ENCODE assay signal across 10 mouse cellular contexts in the genomic region with DNA sequence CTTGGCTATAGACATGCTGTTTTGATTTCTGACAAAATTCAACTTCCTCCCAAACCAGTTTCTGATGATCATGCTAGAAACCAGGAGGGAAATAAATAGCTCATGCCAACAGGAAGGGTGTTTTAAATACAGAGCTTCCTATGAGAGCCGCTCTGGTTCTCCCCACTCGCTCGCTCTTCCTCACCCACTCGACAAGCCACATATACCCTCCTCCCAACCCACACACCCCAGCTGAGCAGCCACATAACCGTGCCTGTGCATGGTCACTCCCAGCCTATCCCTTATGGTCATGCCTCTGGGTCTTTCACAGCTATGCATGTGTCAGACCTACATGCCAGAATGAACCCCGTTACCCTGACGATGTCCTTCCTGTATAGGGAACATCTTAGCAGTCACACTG. TPM values are rescaled to one million over a fixed set of nuclear protein-coding genes. Genes with fewer than 3 reads are reported as not detected.
DNase-seq lines count a peak whose midpoint lies in the region; ATAC-seq and TF ChIP-seq lines count a peak whose summit lies in the region.
"Had no signal": no experiment of that assay in that cellular context is flagged by ENCODE, and none has a peak within 500 bp of the region (broad histone marks: within the 10 kb centered on the region; RNA-seq: fewer than 3 reads in every experiment).

No protein-coding gene starts in this region.

- no peak overlapping the region for H3K4me2 ChIP-seq in liver, embryonic 11.5 days
- H3K4me2 ChIP-seq in liver, embryonic 14.5 days (ENCODE audit: low read depth): no peak overlapping the region

- TF ChIP-seq POLR2A in heart, adult 2 months (IDR thresholded peaks at IDR 0.05; ENCODE audit: insufficient read depth, low read depth, low read length): 0 out of 2 replicates have a peak, but pooled peaks have one; percentile 12

- TF ChIP-seq EP300 in heart, adult 2 months (IDR thresholded peaks at IDR 0.05; ENCODE audit: insufficient read depth, low read depth, low read length): no peak
- TF ChIP-seq EP300 in liver, embryonic 14.5 days (IDR thresholded peaks at IDR 0.05; ENCODE audit: low read depth): no peak

- TF ChIP-seq CTCF in heart, adult 2 months (IDR thresholded peaks at IDR 0.05): no peak
- no peak for TF ChIP-seq CTCF in liver, embryonic 14.5 days (IDR thresholded peaks at IDR 0.05; ENCODE audit: low read depth)

- 52% methylated on average over 7 of the region's 7 CpGs for WGBS in heart, adult 2 months
- WGBS in liver, embryonic 11.5 days: 81% methylated on average over 7 of the region's 7 CpGs
- WGBS in liver, embryonic 14.5 days (ENCODE audit: insufficient replicate concordance): 56% methylated on average over 7 of the region's 7 CpGs

- H3K9ac ChIP-seq in heart, adult 2 months (ENCODE audit: low read depth, low read length): no peak overlapping the region
- H3K9ac ChIP-seq in liver, embryonic 11.5 days (ENCODE audit: low read depth, low read length): no peak overlapping the region
- no peak overlapping the region for H3K9ac ChIP-seq in liver, embryonic 14.5 days (replicated peaks)

- peaks cover 20% of the 10 kb centered on the region for H3K36me3 ChIP-seq in heart, adult 2 months (ENCODE audit: control insufficient read depth, insufficient read depth, low read length)
- H3K36me3 ChIP-seq in liver, embryonic 11.5 days (ENCODE audit: control insufficient read depth, insufficient read depth, low read length): peaks cover 29% of the 10 kb centered on the region
- peaks cover 37% of the 10 kb centered on the region for H3K36me3 ChIP-seq in liver, embryonic 14.5 days (replicated peaks; ENCODE audit: control insufficient read depth, insufficient read depth, low read depth)

- H3K4me1 ChIP-seq in heart, adult 2 months (ENCODE audit: control insufficient read depth, insufficient read depth, low read length): peaks cover 13% of the 10 kb centered on the region
- no peaks in the 10 kb centered on the region; the same call in 1 of the 2 replicates for H3K4me1 ChIP-seq in liver, embryonic 11.5 days (replicated peaks; ENCODE audit: control insufficient read depth, insufficient read depth, low read length)
- H3K4me1 ChIP-seq in liver, embryonic 14.5 days (replicated peaks; ENCODE audit: control insufficient read depth in 2 of 2, insufficient read depth in 2 of 2, low read length in 1 of 2): no peaks in the 10 kb centered on the region; a peak in 1 of 4 replicates

- H3K27me3 ChIP-seq in heart, adult 2 months (ENCODE audit: control insufficient read depth, insufficient read depth, low read length): no peaks in the 10 kb centered on the region
- H3K27me3 ChIP-seq in liver, embryonic 11.5 days (replicated peaks; ENCODE audit: control insufficient read depth, insufficient read depth, low read length): no peaks in the 10 kb centered on the region
- no peaks in the 10 kb centered on the region for H3K27me3 ChIP-seq in liver, embryonic 14.5 days (ENCODE audit: control insufficient read depth, insufficient read depth, low read length)

- ATAC-seq in liver, embryonic 11.5 days (replicated peaks; ENCODE audit: low FRiP score): no peak; the same call in 1 of the 2 replicates
- 0 out of 2 replicates have a peak, but pooled peaks have one; percentile 11 for ATAC-seq in liver, embryonic 14.5 days (ENCODE audit: insufficient read depth)

- intact Hi-C loops in heart, adult 2 months (cut with DNase I): no loop called here
- intact Hi-C loops in gastrocnemius, postnatal 14 days (cut with DNase I; ENCODE audit: low total_unique reads): no loop called here

- DNase-seq in heart, adult 2 months: no peak
- no peak for DNase-seq in heart, postnatal 4 days
- DNase-seq in liver, embryonic 11.5 days (ENCODE audit: low spot score): no peak
- DNase-seq in liver: no peak
- DNase-seq in liver, embryonic 14.5 days (ENCODE audit: low read depth in 3 of 3, low spot score in 3 of 3): no peak
- peak; percentile 31 for DNase-seq in right cerebral cortex, postnatal 14 days
- no peak for DNase-seq in B cell, adult 2 months
- DNase-seq in gastrocnemius, postnatal 14 days: no peak
- DNase-seq: gastrocnemius, postnatal 36 days; thymus, adult 18-20 months had no signal

- no peak overlapping the region for H3K4me3 ChIP-seq in heart, adult 2 months
- no peak overlapping the region for H3K4me3 ChIP-seq in liver, embryonic 11.5 days (ENCODE audit: low read depth, low read length)
- no peak overlapping the region for H3K4me3 ChIP-seq in liver, embryonic 14.5 days (ENCODE audit: insufficient read depth in 1 of 2, low read depth in 2 of 2, low read length in 2 of 2)

- H3K79me2 ChIP-seq in heart, adult 2 months (replicated peaks; ENCODE audit: control insufficient read depth, insufficient read depth, low read length): no peaks in the 10 kb centered on the region; the same call in 1 of the 2 replicates

- H3K27ac ChIP-seq in heart, adult 2 months: peak overlapping the region; percentile 58
- H3K27ac ChIP-seq in liver, embryonic 11.5 days (ENCODE audit: low read depth, low read length): peak overlapping the region; percentile 28; the same call in 1 of the 2 replicates
- H3K27ac ChIP-seq in liver, embryonic 14.5 days: no peak overlapping the region

- no peaks in the 10 kb centered on the region for H3K9me3 ChIP-seq in liver, embryonic 11.5 days (ENCODE audit: control insufficient read depth, low read length)
- H3K9me3 ChIP-seq in liver, embryonic 14.5 days (ENCODE audit: control insufficient read depth, low read length): no peaks in the 10 kb centered on the region

RNA-seq across cellular contexts. Expression of gene Dazap2, which starts 7.0 kb away (rescaled TPM):
- total RNA-seq in heart, adult 2 months (2021): 100 to 1,000 TPM; 157 to 180 TPM
- 486 and 542 TPM in 2 replicates for polyA plus RNA-seq in heart, adult 2 months (2012; rRNA removed)
- 100 to 1,000 TPM; 147 to 155 TPM for total RNA-seq in heart, postnatal 4 days (2021)
- 256 and 274 TPM in 2 replicates for polyA plus RNA-seq in liver, embryonic 11.5 days (2014; fragmentation: Nextera tagmentation; extraction: Ambion mirVana)
- 104 and 107 TPM in 2 replicates for polyA plus RNA-seq in liver, embryonic 14.5 days (2012; rRNA removed)
- polyA plus RNA-seq in liver, embryonic 14.5 days (2014; fragmentation: Nextera tagmentation; extraction: Ambion mirVana): 178 and 182 TPM in 2 replicates
- total RNA-seq in gastrocnemius, postnatal 14 days (2021): 10 to 100 TPM; 58.7 to 62.1 TPM

RNA-seq across cellular contexts. Expression of gene Smagp, which starts 14.6 kb away (rescaled TPM):
- 10 to 100 TPM; 11.6 to 12.9 TPM for total RNA-seq in heart, adult 2 months (2021)
- polyA plus RNA-seq in heart, adult 2 months (2012; rRNA removed): 19.5 and 21.1 TPM in 2 replicates
- 10 to 100 TPM; 21.6 to 22.6 TPM for total RNA-seq in heart, postnatal 4 days (2021)
- 14.1 and 15.6 TPM in 2 replicates for polyA plus RNA-seq in liver, embryonic 11.5 days (2014; fragmentation: Nextera tagmentation; extraction: Ambion mirVana)
- 7.3 TPM in 2 replicates for polyA plus RNA-seq in liver, embryonic 14.5 days (2012; rRNA removed)
- 6.8 and 7.0 TPM in 2 replicates for polyA plus RNA-seq in liver, embryonic 14.5 days (2014; fragmentation: Nextera tagmentation; extraction: Ambion mirVana)
- 1 to 10 TPM; 6.0 to 6.4 TPM for total RNA-seq in gastrocnemius, postnatal 14 days (2021)

RNA-seq across cellular contexts. Expression of gene Pou6f1, which starts 22.4 kb away (rescaled TPM):
- total RNA-seq in heart, adult 2 months (2021): 10 to 100 TPM in 1 of 2 experiments, 1 to 10 TPM in 1; 8.0 to 11.5 TPM
- 13.7 and 15.7 TPM in 2 replicates for polyA plus RNA-seq in heart, adult 2 months (2012; rRNA removed)
- total RNA-seq in heart, postnatal 4 days (2021): 10 to 100 TPM; 26.3 to 29.3 TPM
- 0.92 and 1.2 TPM in 2 replicates for polyA plus RNA-seq in liver, embryonic 11.5 days (2014; fragmentation: Nextera tagmentation; extraction: Ambion mirVana)
- 0.46 and 0.77 TPM in 2 replicates for polyA plus RNA-seq in liver, embryonic 14.5 days (2012; rRNA removed)
- polyA plus RNA-seq in liver, embryonic 14.5 days (2014; fragmentation: Nextera tagmentation; extraction: Ambion mirVana): 0.19 and 0.39 TPM in 2 replicates
- total RNA-seq in gastrocnemius, postnatal 14 days (2021): 1 to 10 TPM; 7.6 to 9.7 TPM

RNA-seq across cellular contexts. Expression of gene Bin2, which starts 47.2 kb away (rescaled TPM):
- 1 to 10 TPM; 1.6 to 2.0 TPM for total RNA-seq in heart, adult 2 months (2021)
- polyA plus RNA-seq in heart, adult 2 months (2012; rRNA removed): 1.3 and 3.0 TPM in 2 replicates
- total RNA-seq in heart, postnatal 4 days (2021): 1 to 10 TPM; 1.6 to 2.0 TPM
- polyA plus RNA-seq in liver, embryonic 11.5 days (2014; fragmentation: Nextera tagmentation; extraction: Ambion mirVana): 56.6 and 62.1 TPM in 2 replicates
- polyA plus RNA-seq in liver, embryonic 14.5 days (2012; rRNA removed): 16.5 and 17.5 TPM in 2 replicates
- polyA plus RNA-seq in liver, embryonic 14.5 days (2014; fragmentation: Nextera tagmentation; extraction: Ambion mirVana): 12.7 and 15.2 TPM in 2 replicates
- under 1 TPM; 0.53 to 0.89 TPM for total RNA-seq in gastrocnemius, postnatal 14 days (2021)
